Mouse (Mus musculus) activated CD4-positive, CD25-positive, alpha-beta regulatory T cell, adult 4 months (primary cell): ENCODE results near the gene Adam6b. TPM values are rescaled to one million over a fixed set of nuclear protein-coding genes. Genes with fewer than 3 reads are reported as not detected.
"Not testable (repeated sequence)": the region's sequence is repeated elsewhere in the genome, so short reads cannot be mapped to it uniquely, and the experiment has no call there.

Source experiments
- ATAC-seq: one replicate; pipeline ENCODE4 v1.8.0; 2017
- polyA plus RNA-seq, 2 experiments: library from polyadenylated mRNA; unstranded; fragments of 100-300 nt; shearing (Covaris generic); gene quantifications; one replicate each; pipeline ENCODE4 v1.2.1; 2017

Adam6b gene
- under 1 TPM; 0.60 to 0.84 TPM for polyA plus RNA-seq

DNA sequence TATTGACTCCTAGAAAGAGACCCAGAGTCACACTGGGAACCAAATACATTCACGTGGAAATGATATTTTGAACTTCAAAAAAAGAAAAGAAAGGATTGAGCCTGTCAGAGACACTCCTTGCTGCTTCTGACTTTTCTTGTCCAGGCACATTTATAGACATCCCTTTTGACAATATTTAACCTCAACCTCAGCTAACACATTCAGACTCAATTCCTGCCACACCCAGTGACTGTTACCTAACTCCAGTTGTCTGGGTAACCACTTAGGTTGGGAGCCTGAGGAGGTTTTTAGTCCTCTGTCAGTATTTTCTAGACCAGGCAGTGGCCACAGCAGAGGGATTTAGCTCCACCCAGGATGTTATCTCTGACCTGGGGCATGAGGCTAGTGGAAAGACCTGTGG is at the start of gene Adam6b:
Gene Adam6b (plus strand): TSS at position 301 of the 400 bp plus-strand sequence.
- not testable (repeated sequence) for ATAC-seq

DNA sequence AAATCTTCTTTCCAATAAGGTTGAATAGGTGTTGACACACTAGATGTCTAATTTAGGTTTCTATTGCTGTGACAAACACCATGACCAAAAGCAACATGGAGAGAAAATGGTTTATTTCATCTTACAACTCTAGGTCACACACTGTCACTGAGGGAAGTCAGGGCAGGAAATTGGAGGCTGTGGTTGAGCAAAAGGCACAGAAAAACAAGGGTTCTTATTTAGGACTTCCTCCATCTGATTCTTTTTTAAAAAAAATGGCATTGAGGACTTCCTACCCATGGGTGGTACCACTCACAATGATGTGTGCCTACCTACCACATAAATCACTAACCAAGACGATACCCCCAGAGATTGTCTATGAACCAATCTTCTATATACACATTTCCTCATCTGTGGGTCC is 43.2 kb upstream of the Adam6b start:
- peak; percentile 92 for ATAC-seq

DNA sequence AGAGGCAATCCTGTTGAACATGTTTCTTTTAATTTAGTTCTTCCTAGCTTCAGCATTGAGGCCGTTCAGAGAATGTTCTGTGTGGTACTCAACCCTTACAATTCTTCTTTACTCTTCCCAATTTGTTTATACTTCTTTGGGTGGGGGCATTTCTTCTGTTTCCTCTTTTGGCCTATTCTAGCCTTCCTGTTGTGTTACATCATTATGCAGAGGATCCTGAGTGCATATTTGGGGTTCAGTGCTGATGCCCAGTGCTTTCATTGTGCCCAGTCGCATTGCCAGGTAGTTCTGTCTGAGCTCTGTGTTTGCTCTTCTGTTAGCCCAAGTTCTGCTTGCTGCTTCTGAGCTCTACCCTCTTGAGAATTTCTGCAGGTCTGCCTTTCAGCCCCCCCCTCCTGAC is 13.1 kb upstream of the Adam6b start:
- no peak for ATAC-seq

DNA sequence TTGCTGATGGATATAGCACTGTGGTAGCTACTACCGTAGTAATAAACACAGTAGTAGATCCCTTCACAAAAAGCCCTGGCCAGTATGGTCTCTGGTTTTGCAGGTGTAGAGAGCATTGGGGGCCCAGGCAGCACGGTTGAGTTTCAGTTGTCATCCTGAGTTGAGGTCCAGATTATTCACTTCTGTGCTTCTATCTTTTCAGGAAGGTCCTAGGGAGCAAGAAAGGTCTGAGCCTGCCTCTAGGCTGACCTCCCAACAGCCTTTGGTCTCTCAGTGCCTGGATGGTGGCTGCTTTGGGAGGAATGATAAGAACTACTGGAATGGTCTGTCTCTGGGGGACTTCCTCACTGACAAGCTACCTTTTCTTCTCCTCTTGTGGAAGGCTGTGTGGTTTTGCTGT is 7.2 kb upstream of the Adam6b start:
- no peak for ATAC-seq

DNA sequence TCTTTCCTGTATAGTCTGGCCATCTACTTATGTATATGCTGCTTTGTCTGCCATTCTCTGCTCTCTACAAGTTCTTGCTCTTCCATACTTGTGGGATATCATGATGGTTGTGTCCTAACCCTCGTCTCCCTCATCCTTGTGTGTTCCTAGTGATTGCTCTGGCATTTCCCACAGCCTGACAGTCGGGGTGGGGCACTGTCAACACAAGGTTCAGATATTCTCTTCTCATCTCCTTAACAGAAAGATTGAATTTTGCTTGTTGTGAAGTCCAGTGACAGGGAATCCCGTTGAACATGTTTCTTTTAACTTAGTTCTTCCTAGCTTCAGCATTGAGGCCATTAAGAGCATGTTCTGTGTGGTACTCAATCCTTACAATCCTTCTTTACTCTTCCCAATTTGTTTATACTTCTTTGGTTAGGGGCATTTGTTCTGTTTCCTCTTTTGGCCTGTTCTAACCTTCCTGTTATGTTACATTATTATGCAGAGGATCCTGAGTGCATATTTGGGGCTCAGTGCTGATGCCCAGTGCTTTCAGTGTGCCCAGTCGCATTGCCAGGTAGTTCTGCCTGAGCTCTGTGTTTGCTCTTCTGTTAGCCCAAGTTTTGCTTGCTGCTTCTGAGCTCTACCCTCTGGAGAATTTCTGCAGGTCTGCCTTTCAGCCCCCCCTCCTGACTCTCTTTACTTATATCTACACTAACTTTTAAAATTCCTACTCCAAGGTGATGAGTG is 6.5 kb upstream of the Adam6b start:
- no peak for ATAC-seq

DNA sequence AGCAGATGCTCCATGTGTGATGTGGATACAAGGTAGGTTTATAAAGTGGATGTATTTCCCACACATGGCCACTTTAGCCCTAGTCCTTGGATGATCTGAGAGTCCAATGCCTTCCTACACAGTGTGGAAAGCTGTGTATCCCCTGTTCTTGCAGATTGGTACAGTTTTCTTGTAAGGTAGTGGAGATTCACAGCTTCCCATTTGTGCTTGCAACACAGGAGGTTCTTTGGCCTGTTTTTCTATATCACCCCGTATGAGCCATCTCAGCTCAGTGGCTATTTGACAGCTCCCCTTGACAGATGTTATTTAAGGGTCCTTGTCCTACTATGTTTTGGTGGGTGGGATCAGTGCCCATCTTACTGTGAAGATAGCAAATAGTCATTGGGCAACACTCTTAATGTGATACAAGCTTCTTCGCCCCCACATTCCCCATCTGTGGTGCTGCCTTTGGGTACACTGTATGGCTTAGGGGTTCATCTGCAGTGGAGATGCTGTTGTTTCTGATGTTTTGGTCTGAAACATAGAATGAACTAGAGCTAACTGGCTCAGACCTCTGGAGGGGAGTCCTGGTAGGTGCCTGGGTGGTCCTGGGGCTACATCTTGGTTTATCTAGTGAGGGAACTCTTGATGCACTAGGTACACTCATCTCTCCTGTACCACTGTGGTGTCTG is 5.7 kb upstream of the Adam6b start:
- ATAC-seq: no peak

DNA sequence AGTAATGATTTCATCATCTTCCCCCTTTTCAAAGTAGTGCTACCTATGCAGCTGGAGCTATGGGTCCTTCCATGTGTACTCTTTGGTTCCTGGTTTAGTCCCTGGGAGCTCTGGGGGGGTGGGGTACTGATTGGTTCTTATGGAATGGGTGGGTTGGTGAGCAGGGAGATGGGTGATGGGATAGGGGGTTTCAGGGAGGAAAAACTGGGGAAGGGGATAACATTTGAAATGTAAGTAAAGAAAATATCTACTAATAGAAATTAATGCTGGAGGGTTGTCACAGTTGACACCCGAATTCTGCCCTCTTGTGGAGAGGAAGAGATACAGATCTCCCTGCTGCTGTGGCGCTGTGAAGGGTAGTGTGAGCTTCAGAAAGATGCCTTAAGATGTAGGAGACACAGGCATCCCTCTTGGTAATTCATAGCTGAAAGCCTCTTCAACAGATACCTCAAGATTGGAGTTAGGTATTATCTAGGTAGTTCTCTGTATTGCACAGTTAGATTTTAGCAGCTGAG is 4.3 kb upstream of the Adam6b start:
- peak; percentile 49 for ATAC-seq

DNA sequence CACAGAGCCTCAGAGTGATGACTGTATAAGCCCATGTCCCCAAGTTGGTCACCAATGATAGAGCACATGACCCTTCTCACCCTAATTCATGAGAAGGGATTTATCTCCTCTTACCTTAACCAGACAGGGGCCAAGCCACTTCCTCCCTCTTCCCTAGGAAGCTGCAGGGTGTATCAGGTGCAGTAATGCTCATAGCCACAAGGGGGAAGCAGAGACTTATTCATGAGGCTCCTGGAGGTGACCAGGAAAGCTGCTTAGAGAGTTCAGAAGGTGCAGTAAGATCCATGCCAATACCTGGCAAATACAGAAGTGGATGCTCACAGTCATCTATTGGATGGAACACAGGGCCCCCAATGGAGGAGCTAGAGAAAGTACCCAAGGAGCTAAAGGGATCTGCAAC is 1.6 kb upstream of the Adam6b start:
- peak; percentile 71 for ATAC-seq

DNA sequence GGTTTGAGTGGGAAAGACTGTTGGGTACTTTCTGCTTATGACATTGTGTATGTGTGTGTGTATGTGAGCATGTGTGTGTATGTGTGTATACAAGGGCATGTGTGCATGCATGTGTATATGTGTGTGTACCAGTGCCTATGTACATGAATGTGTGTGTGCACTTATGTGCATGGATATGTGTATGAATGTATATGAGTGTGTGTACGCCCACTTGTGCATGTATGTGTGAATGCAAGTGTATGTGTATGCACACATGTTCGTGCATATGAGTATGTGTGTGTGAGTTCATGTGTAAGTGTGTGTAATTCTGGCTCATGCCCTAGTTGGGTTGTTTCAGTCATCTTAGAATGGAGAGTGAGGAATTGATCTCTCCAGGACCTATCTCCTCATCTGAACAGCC is 36.6 kb downstream of the Adam6b start:
- ATAC-seq: no peak

Other genes with a start within 250 kb of the Adam6b start
- gene Adam6a, start 54.4 kb downstream of the Adam6b start, polyA plus RNA-seq: not detected